Mouse (Mus musculus) Muller cell, postnatal 12 days (primary cell): ENCODE results near the gene Gba2.
A peak's percentile ranks its signal among the peaks of the same experiment; 100 is the strongest.
"Not testable (repeated sequence)": the region's sequence is repeated elsewhere in the genome, so short reads cannot be mapped to it uniquely, and the experiment has no call there.

Experiments used
- DNase-seq: peaks from one replicate; pipeline ENCODE4 v3.0.0-alpha.2; 2015; ENCODE audit errors: inconsistent ontology term

The Gba2 gene

GRCm38 (mm10) chr4:43553891-43554290, 24.8 kb downstream of the Gba2 start:
- no peak for DNase-seq

- DNase-seq: no peak
These were observed 26.2 kb downstream of the Gba2 start for GRCm38 (mm10) chr4:43552437-43552836.

GRCm38 (mm10) chr4:43551854-43552253, 26.8 kb downstream of the Gba2 start:
- not testable (repeated sequence) for DNase-seq

- DNase-seq: no peak
These were observed 29.6 kb downstream of the Gba2 start for GRCm38 (mm10) chr4:43549055-43549454.

GRCm38 (mm10) chr4:43547160-43547559, 31.5 kb downstream of the Gba2 start:
- DNase-seq: no peak

- no peak for DNase-seq
These were observed 32.2 kb downstream of the Gba2 start for GRCm38 (mm10) chr4:43546375-43547047.

- DNase-seq: no peak
These were observed 36.6 kb downstream of the Gba2 start for GRCm38 (mm10) chr4:43542044-43542443.

GRCm38 (mm10) chr4:43536031-43536430, 42.6 kb downstream of the Gba2 start:
- no peak for DNase-seq

GRCm38 (mm10) chr4:43535628-43536027, 43.0 kb downstream of the Gba2 start:
- DNase-seq: no peak

GRCm38 (mm10) chr4:43533270-43533669, 45.4 kb downstream of the Gba2 start:
- DNase-seq: no peak

GRCm38 (mm10) chr4:43530581-43530980, 48.1 kb downstream of the Gba2 start:
- DNase-seq: peak; percentile 49

- peak; percentile 51 for DNase-seq
These were observed 48.6 kb downstream of the Gba2 start for GRCm38 (mm10) chr4:43530081-43530501.

GRCm38 (mm10) chr4:43528487-43528886, 50.2 kb downstream of the Gba2 start:
- DNase-seq: no peak

- no peak for DNase-seq
These were observed 50.8 kb downstream of the Gba2 start for GRCm38 (mm10) chr4:43527880-43528279.

GRCm38 (mm10) chr4:43519956-43520355, 58.7 kb downstream of the Gba2 start:
- DNase-seq: peak; percentile 67

GRCm38 (mm10) chr4:43519551-43519950, 59.1 kb downstream of the Gba2 start:
- no peak for DNase-seq
